Mouse (Mus musculus): ENCODE measurements around the gene Ucn3.
"Not testable (repeated sequence)": the region's sequence is repeated elsewhere in the genome, so short reads cannot be mapped to it uniquely, and the experiment has no call there.

Ucn3 gene

GRCm38 (mm10) chr13:3945249-3945648 lies at the start of gene Ucn3:
TSS of gene Ucn3 (minus strand) at chr13:3945349.
- DNase-seq (ENCODE audit: low spot score in 2 of 2) = no peak

DNA sequence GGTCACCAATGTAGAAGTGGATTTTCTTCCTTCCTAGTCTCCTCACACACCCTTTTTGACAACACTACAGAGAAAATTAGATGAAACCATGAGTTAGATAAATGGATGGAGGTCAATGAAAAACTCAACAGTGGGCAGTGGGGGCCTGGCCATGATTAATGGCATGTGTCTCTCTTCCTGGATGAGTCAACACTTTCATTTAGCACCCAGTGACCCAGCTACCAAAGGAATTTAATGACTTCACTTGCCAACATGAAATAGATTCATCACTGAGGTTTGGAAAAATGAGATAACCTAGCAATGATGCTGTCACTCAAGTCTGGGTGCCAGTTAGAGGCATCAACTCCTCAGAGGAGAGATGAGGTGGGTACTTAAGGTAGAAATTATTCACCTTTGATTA lies 46.9 kb upstream of the Ucn3 start:
- no peak for DNase-seq (ENCODE audit: low spot score in 2 of 2)

DNA sequence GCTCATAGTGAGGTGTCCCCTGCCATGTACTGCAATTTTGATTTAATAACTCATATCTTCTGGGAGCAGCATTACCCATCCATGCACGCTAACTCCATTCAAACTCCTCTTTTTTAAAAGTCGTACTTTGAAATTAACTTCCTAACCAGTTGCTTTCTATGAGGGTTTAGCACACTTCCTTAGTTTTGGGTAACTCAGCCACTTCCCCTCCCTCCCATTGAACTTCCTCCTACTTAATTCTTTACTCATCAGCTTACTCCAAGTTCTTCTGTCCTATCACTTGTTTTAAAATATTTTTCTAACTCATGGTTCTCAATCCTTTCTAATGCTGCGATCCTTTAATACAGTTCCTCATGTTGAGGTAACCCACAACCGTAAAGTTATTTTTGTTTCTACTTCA lies 23.7 kb upstream of the Ucn3 start:
- DNase-seq (ENCODE audit: low spot score in 2 of 2) = no peak

DNA sequence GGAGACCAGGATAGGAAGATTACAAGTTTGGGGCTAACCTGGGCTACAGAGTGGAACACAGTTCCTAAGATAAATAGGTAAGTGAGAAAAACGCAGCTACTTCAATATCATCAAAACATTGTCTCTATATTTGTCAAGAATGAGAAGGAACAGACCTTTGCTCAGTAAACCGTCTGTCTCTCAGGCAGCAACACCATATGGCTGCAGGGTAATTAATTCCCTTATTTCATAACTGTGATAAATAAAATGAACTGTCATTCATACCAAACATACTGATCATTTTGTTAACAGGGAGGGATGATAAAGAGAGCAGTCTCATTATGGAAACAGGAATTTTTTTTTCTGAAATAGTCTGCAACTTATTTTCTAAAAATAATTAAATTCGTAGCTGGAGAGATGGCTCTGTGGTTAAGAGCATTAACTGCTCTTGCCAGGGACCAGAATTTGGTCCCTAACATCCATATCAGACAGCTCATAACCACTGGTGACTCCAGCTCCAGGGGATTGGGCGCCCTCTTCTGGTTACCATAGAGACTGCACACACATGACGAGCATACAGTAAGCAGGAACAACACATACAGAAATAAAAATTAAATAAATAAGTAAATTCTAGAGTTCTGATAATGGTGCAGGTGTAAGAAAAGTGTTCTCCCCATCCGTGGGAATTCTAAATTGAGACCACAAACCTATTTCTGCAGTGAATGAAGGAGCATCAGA lies 6.2 kb upstream of the Ucn3 start:
- no peak for DNase-seq (ENCODE audit: low spot score in 2 of 2)

DNA sequence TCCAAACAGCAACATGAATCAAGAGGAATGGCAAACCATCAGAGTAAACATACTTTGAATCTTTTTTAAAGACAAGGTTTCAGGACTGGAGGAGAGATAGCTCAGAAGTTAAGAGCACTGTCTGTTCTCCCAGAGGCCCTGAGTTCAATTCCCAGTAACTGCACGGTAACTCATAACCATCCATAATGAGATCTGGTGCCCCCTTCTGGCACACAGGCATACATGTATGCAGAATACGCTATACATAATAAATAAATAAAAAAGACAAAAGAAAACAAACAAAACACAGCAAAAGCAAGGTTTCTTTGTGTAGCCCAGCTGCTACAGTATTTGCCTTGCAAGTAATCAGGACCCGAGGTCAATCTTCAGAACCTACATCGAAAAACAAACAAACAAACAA lies 4.3 kb upstream of the Ucn3 start:
- DNase-seq (ENCODE audit: low spot score in 2 of 2) = no peak

- DNase-seq (ENCODE audit: low spot score in 2 of 2) = no peak
These were observed 2.1 kb upstream of the Ucn3 start for GRCm38 (mm10) chr13:3947267-3947666.

DNA sequence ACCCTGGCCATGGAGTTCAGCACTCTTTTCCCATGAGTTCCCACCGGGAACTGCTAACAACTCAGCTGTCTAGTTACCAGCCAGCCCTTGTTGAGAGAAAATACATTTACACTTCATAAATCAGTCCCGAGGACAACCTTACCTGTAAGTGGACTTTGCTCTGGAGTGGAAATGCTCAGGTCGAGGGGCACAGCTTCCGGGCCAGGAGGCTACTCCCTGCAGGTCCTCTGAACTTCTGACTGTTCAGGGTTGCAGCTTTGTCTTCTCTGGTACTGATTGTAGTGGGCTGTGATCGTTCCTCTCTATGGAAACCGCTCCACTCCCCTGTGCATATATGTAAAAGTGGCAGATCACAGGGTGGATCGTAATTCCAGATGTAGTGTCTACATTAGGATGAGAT lies 450 bp downstream of the Ucn3 start:
- no peak for DNase-seq (ENCODE audit: low spot score in 2 of 2)

DNA sequence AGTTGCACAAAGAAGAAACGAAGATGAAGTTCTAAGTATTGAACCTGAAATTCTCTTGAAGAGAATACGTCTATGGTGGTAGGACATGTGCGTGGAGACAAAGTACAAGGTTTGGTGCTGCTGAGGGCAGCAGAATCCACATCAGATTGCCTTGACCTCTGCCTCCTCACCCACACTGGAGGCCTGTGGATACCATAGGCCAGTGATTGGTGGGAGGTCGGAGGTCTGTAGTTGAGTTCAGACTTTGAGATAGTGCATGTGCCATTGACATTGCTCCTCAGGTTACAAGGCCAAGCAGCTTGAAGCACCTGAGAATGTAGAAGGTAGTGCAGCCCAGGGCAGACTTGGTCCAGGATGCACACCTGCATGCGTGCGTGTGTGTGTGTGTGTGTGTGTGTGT lies 19.1 kb downstream of the Ucn3 start:
- DNase-seq (ENCODE audit: low spot score in 2 of 2) = no peak

DNA sequence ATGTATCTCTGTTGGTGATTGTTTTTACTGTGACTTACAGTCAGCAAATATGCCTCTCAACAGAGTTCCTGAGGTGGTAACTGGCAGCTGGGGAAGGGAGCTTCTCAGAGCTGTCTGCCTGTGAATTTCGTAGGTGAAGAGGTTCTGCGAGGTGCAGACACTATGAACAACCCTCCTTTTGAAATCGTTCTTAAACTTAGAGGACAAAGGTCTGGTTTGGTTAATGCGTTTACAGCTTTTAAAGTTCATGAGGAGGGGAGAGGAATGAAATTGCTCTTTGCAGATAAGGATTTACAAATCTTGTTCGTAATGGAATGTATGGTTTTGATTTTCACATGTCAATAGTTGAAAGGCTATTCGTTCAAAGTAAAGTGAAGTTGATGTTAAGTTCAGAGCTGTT lies 19.5 kb downstream of the Ucn3 start:
- DNase-seq (ENCODE audit: low spot score in 2 of 2) = no peak

- no peak for DNase-seq (ENCODE audit: low spot score in 2 of 2)
These were observed 20.7 kb downstream of the Ucn3 start for GRCm38 (mm10) chr13:3924483-3924882.

DNA sequence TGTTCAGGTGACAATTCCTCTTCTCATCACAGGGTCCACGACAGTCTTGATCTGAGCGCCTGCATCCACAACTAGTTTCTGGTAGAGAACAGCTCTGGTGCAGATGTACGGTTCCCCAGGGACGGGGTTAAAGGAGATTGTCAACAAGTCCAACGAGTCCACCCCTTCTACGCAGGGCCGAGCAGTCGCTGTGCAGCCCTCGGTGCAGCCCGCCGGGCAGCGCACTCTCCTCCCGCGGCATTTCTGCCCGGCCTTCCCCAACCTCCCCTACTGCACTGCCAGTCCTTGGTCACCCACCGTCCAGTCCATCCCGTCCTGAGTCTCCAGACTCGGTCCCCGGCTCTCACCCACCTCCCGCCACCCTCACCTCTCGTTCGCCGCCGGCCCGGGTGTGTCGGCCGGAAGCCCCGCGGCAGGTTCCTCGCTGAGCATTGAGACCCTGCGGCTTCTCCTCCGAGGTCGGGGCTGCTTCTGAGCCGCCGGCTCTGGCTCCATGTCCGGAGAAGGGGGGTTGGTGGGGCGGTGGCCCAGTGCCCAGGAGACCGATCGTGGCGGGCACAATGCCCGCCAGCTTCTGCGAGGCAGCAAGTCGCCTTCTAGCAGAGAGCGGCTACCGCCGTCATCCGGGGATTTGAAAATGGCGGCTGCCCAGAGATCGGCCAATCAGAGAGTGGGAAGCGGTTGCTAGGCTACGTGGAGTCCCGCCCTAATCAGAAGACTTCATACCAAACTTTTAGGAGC lies 27.4 kb downstream of the Ucn3 start, which contains the start of the genes Net1 and Tubal3:
Gene Net1, minus strand, starts transcription at position 650 of the 741 bp plus-strand sequence.
Gene Tubal3, plus strand, starts transcription at position 704 of the 741 bp plus-strand sequence.
- peak; percentile 93 to 95 for DNase-seq (ENCODE audit: low spot score in 2 of 2)

DNA sequence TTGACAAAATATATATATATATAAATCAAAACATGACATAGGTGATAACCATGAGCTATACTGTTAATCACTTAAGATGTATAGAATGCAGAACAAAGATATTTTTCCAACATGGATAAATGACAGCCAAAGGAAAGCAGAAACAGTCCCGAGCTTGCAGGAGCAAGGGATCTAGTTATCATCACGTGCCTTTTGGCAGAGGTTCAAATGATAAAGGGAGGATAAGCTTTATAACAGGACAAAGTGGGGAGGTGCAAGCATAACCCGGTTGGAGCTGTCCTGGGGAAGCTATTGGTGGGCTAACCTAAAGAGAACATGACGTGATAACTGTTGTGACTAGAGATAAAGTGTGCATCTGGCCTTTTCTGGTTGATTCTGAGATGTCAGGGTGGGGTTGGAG lies 31.6 kb downstream of the Ucn3 start:
- no peak for DNase-seq (ENCODE audit: low spot score in 2 of 2)

DNA sequence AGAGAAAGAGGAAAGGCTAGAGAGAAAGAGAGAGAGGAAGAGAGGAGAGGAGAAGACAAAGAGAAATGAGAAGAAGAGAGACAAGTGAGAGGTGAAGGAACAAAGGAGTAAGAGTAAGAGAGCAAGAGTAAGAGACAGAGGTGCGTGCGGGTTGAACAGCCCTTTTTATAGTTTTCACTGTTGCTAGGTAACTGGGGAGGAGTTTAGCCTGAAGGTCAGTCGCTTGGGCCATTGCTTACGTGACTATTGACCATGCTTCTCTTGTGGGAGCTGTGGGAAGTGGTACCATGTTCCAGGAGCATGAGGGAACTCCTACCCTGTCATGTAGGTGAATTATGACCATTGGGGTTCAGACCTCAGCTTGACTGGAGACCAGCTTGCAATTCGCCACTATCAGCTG lies 34.8 kb downstream of the Ucn3 start:
- no peak for DNase-seq (ENCODE audit: low spot score in 2 of 2)

GRCm38 (mm10) chr13:3908262-3908661 lies 36.9 kb downstream of the Ucn3 start:
- DNase-seq (ENCODE audit: low spot score in 2 of 2) = no peak

- DNase-seq (ENCODE audit: low spot score in 2 of 2) = no peak
These were observed 37.9 kb downstream of the Ucn3 start for GRCm38 (mm10) chr13:3907151-3907696.

DNA sequence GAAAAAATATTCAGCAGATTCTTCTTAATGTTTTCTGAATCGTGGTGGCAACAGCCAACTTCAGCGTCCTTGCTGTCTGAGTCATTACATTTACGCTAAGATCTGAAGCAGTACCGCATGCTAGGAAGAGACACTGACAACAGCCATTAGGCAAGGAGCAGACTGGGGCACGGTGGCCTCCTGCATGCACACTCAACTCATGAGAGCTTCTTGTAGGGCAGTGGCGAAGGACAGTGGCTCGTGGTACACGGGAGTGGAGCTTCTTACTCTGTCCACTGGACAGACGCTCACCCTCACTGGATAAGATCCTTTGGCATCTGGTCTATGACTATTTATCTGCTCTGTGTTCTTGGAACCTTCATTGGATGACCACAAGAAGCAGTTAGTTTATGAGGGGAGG lies 45.8 kb downstream of the Ucn3 start:
- no peak for DNase-seq (ENCODE audit: low spot score in 2 of 2)

GRCm38 (mm10) chr13:3898202-3898601 lies 46.9 kb downstream of the Ucn3 start:
- DNase-seq (ENCODE audit: low spot score in 2 of 2) = not testable (repeated sequence)

- peak; percentile 68 to 80 for DNase-seq (ENCODE audit: low spot score in 2 of 2)
These were observed 48.2 kb downstream of the Ucn3 start for GRCm38 (mm10) chr13:3896913-3897312.

GRCm38 (mm10) chr13:3896032-3896431 lies 49.1 kb downstream of the Ucn3 start:
- DNase-seq (ENCODE audit: low spot score in 2 of 2) = no peak

GRCm38 (mm10) chr13:3895397-3895980 lies 49.7 kb downstream of the Ucn3 start:
- no peak for DNase-seq (ENCODE audit: low spot score in 2 of 2)

DNA sequence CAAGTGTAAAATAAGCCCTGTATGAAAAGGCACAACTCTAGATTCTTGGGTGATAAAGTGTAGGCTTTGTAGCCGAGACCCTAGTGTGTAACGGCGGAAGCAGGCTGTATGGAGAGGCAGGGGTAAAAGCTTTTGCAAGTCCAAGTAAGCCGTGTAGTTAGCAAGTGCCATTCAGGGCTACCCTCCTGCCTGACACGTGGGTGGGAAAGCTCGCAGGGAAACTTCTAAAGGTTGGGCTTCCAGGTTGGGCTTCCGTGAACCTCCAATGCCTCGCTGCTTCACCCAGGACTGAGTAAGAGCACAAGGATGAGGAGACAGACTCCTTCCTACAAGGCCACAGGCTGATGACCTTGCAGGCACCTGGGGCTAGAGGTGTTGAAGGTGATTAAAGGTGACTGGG lies 50.6 kb downstream of the Ucn3 start:
- DNase-seq (ENCODE audit: low spot score in 2 of 2) = no peak

DNA sequence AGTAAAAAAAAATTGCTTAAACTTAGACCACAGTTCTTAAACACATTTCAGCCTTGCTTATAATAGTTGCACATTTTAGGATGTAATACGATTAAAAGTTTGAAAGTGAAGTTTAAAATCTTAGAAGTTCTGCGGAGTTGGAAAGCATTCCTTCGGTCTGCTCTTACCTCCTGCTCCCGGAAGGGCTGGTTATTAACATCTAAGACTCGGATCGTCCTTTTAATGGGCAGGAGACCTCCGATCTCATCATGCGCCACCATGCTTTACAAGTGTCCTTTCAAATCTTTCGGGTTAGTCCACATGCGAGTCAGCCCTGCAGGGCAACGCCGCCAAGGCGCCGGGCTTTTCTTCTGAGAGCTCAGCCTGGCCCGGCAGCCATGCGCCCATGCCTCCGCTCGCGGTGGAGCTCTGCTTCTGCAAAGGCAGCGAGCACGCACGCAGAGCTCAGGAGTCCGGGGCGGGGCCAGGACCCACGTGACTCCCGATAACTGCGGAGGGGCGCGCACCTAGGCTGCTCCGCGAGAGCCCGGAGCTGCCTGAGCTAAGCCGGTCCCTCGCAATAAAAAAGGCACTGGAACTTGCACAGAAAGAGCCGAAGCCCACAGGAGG lies 51.9 kb downstream of the Ucn3 start:
- DNase-seq (ENCODE audit: low spot score in 2 of 2) = peak; percentile 95 to 96

All from spleen, postnatal 10 days (tissue).